Mouse (Mus musculus) G1E-ER4 (cell line): ENCODE measurements around the gene Usp17le. TPM values are rescaled to one million over a fixed set of nuclear protein-coding genes. Genes with fewer than 3 reads are reported as not detected.
"Not testable (repeated sequence)": the region's sequence is repeated elsewhere in the genome, so short reads cannot be mapped to it uniquely, and the experiment has no call there.

Experiments
- GATA1 ChIP-seq: IDR thresholded peaks from one replicate; pipeline ENCODE4 v1.8.0; 2012; ENCODE audit warnings: low read length, inconsistent platforms
- polyA plus RNA-seq: library from polyadenylated mRNA; stranded (reverse); fragments of >175 nt; gene quantifications from 2 replicates; pipeline ENCODE4 v1.2.3, GENCODE M21; 2012

Usp17le gene
- polyA plus RNA-seq = not detected in 2 replicates

GRCm38 (mm10) chr7:104777370-104777769, at the start of gene Usp17le:
Gene Usp17le (minus strand): TSS chr7:104777470.
- not testable (repeated sequence) for TF ChIP-seq GATA1

- no peak for TF ChIP-seq GATA1
Measured at GRCm38 (mm10) chr7:104790796-104791195, 13.5 kb upstream of the Usp17le start.

Other genes with a start within 250 kb of the Usp17le start
- gene Olfr651, start 227.3 kb downstream of the Usp17le start, polyA plus RNA-seq = not detected in 2 replicates
- not detected in 2 replicates for gene Olfr652, start 216.6 kb downstream of the Usp17le start, polyA plus RNA-seq
- not detected in 2 replicates for gene Olfr653, start 200.2 kb downstream of the Usp17le start, polyA plus RNA-seq
- gene Olfr654, start 190.4 kb downstream of the Usp17le start, polyA plus RNA-seq = not detected in 2 replicates
- not detected in 2 replicates for gene Olfr655, start 175.7 kb downstream of the Usp17le start, polyA plus RNA-seq
- not detected in 2 replicates for gene Olfr656, start 163.5 kb downstream of the Usp17le start, polyA plus RNA-seq
- not detected in 2 replicates for gene Olfr657, start 152.7 kb downstream of the Usp17le start, polyA plus RNA-seq
- gene Olfr658, start 130.2 kb downstream of the Usp17le start, polyA plus RNA-seq = not detected in 2 replicates
- not detected in 2 replicates for gene Olfr659, start 110.7 kb downstream of the Usp17le start, polyA plus RNA-seq
- gene Olfr661, start 91.0 kb downstream of the Usp17le start, polyA plus RNA-seq = not detected in 2 replicates
- gene Usp17lb, start 65.1 kb upstream of the Usp17le start, polyA plus RNA-seq = not detected in 2 replicates
- not detected in 2 replicates for gene Usp17la, start 79.5 kb upstream of the Usp17le start, polyA plus RNA-seq
- not detected in 2 replicates for gene Olfr665, start 100.6 kb upstream of the Usp17le start, polyA plus RNA-seq
- gene Olfr666, start 118.5 kb upstream of the Usp17le start, polyA plus RNA-seq = not detected in 2 replicates
- gene Olfr667, start 144.0 kb upstream of the Usp17le start, polyA plus RNA-seq = not detected in 2 replicates
- gene Olfr668, start 150.6 kb upstream of the Usp17le start, polyA plus RNA-seq = not detected in 2 replicates
- not detected in 2 replicates for gene Olfr669, start 156.8 kb upstream of the Usp17le start, polyA plus RNA-seq
- not detected in 2 replicates for gene Olfr670, start 185.2 kb upstream of the Usp17le start, polyA plus RNA-seq
- gene Olfr671, start 201.7 kb upstream of the Usp17le start, polyA plus RNA-seq = not detected in 2 replicates
- gene Olfr672, start 224.6 kb upstream of the Usp17le start, polyA plus RNA-seq = not detected in 2 replicates